Mouse (Mus musculus): ENCODE measurements around the gene Mad2l1bp. TPM values are rescaled to one million over a fixed set of nuclear protein-coding genes. Genes with fewer than 3 reads are reported as not detected.

The Mad2l1bp gene
- 7.1 and 10.6 TPM in 2 replicates for total RNA-seq (2017)

DNA sequence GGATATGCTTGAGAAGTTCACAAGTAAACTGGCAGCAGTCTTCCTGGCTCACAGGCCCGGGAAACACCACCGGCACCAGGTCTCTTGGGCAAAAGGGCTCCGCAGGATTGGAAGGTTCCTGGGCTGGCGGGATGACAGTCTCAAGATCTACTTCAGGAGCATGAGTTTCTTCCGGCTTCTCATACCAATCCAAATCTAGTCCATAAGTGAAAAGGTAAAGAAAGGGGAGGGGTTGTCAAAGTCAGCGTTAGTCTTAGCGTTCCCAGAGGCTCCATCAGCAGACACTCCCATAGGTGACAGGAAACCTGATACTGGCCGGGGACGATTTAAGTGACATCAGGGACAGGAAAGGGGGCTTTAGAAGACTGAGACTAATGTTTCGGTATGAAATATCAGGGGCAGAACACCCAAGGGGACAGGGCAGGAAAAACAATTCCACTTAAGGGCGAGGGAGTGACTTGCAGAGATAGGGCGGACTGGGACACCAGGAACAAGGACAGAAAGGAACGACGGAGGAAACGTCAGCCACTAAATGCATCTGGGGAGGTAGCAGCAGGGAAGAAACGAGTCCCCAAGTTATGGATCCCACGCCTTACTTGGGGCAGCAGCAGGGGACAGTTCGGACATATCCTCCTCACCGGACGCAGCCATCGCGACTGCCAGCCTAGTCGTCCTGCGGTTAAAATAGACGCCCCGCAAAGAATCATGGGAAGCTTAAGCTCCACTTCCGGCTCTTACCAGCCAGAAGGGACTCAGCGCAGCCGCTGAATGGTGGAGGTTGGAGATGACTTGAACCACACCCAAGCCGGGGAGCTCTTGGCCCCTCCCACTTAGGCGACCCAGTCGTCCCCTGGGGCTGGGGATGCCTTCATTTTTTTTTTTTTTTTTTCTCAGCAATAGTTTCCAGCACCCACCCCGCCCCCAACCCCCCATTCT lies at the start of gene Mad2l1bp:
Gene Mad2l1bp, minus strand, starts transcription at position 707 of the 936 bp plus-strand sequence.
- ATAC-seq (ENCODE audit: extremely low read depth, insufficient number of reproducible peaks, low FRiP score, poor library complexity, severe bottlenecking) = peak; percentile 98

- ATAC-seq (ENCODE audit: extremely low read depth, insufficient number of reproducible peaks, low FRiP score, poor library complexity, severe bottlenecking) = no peak
Observed at GRCm38 (mm10) chr17:46203078-46203477, 49.7 kb upstream of the Mad2l1bp start.

DNA sequence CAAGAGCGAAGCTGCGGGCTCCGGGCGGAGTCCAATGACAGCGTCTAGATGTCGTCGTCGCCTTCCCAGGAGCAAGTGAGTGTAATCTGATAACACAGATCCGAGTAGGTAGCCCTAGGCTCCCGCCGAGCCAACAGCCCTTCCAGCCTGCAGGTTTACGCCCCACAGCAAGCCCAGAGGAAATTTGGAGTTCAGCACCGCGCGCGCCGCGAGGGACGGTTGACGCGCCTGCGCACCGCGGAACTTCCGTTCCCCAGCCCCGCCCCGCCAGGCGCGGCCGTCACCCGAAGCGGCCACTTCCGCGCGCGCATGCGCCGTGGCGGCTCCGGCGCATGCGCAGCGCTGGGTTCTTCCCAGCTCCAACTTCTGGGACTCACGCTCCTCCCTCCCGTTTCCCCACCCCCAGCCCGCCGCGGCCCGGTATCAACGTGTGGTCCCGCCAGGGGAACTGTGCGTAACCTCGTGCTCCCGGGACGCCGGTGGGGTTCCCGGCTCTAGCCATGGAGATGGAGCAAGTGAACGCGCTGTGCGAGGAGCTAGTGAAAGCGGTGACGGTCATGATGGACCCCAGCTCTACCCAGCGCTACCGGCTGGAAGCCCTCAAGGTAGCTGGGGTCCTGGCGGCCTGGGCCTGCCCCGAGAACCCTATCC lies 49.2 kb upstream of the Mad2l1bp start, which contains the start of the genes Polh and Xpo5:
Gene Polh, minus strand, starts transcription at position 225 of the 651 bp plus-strand sequence.
Gene Xpo5, plus strand, starts transcription at position 362 of the 651 bp plus-strand sequence.
- peak; percentile 82 for ATAC-seq (ENCODE audit: extremely low read depth, insufficient number of reproducible peaks, low FRiP score, poor library complexity, severe bottlenecking)

GRCm38 (mm10) chr17:46201151-46201550 lies 47.8 kb upstream of the Mad2l1bp start:
- ATAC-seq (ENCODE audit: extremely low read depth, insufficient number of reproducible peaks, low FRiP score, poor library complexity, severe bottlenecking) = no peak

GRCm38 (mm10) chr17:46188829-46189228 lies 35.5 kb upstream of the Mad2l1bp start:
- ATAC-seq (ENCODE audit: extremely low read depth, insufficient number of reproducible peaks, low FRiP score, poor library complexity, severe bottlenecking) = no peak

GRCm38 (mm10) chr17:46182273-46182672 lies 28.9 kb upstream of the Mad2l1bp start:
- ATAC-seq (ENCODE audit: extremely low read depth, insufficient number of reproducible peaks, low FRiP score, poor library complexity, severe bottlenecking) = no peak

DNA sequence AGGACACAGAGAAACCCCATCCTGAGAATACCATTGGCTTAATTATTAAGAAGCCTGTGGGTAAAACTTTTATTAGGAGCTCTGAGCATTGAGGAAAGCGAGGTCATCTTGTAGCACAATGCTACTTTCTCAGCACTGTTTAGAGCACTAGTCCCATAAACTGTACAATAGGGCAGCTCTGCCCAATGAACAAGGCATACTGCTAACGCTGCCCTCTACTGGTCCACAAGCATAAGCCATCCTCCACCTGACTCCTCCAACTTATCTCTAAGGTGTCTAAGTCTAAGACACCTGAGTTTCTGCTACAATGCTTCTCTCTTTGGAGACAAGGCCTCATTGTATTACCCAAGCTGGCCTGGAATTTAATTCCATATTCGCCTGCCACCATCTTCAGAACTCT lies 17.2 kb upstream of the Mad2l1bp start:
- peak; percentile 59; the same call in 1 of the 2 replicates for ATAC-seq (ENCODE audit: extremely low read depth, insufficient number of reproducible peaks, low FRiP score, poor library complexity, severe bottlenecking)

DNA sequence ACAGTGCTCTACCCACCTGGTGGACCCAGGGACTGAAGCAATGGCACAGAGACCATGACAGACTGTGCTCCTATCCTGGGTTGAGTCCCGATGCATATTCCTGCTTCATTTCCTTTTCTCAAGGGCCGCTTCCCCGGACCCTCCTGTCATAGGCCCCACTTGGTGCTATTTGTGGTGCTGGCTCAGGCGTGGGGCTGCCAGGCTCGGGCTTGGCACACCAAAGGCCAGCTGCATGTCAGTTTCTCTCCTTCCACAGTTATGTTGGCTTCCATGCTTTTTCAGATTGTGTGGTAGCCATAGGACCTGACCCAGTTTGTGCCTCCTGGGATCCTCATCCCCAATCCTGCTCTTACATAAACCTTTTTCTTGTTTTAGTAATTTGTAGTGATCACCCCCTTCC lies 15.4 kb upstream of the Mad2l1bp start:
- ATAC-seq (ENCODE audit: extremely low read depth, insufficient number of reproducible peaks, low FRiP score, poor library complexity, severe bottlenecking) = no peak

GRCm38 (mm10) chr17:46168318-46168717 lies 15.0 kb upstream of the Mad2l1bp start:
- ATAC-seq (ENCODE audit: extremely low read depth, insufficient number of reproducible peaks, low FRiP score, poor library complexity, severe bottlenecking) = no peak

DNA sequence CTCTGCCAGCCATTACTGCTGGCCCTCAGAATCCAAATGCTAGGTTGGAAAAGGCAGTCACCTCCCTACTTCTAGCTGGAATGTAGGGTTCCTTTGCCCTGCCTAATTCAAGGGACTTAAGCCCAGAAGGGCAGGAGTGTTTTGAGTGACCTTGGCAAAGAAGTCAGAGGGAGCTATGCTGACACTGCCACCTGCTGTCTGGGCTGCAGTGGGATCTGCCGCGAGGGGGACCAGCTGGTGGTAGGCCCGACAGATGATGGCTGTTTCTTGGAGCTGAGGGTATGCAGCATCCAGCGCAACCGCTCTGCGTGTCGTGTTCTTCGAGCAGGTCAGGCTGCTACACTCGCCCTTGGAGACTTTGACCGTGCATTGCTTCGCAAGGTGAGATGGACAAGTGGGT lies 13.7 kb upstream of the Mad2l1bp start:
- no peak for ATAC-seq (ENCODE audit: extremely low read depth, insufficient number of reproducible peaks, low FRiP score, poor library complexity, severe bottlenecking)

GRCm38 (mm10) chr17:46166270-46166669 lies 12.9 kb upstream of the Mad2l1bp start:
- ATAC-seq (ENCODE audit: extremely low read depth, insufficient number of reproducible peaks, low FRiP score, poor library complexity, severe bottlenecking) = no peak

DNA sequence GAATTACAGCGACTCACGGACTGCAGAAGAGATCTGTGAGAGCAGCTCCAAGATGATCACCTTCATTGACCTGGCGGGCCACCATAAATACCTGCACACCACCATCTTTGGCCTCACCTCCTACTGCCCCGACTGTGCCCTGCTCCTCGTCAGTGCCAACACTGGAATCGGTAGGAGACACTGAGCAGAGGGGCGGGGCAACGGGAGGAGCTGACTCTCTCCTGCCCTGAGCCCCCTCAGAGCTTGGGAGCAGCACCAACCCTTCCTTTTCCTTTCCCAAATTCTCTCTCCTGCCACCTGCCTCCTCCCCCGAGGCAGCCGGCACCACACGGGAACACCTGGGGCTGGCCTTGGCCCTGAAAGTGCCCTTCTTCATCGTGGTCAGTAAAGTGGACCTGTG lies 12.1 kb upstream of the Mad2l1bp start:
- ATAC-seq (ENCODE audit: extremely low read depth, insufficient number of reproducible peaks, low FRiP score, poor library complexity, severe bottlenecking) = no peak

- no peak for ATAC-seq (ENCODE audit: extremely low read depth, insufficient number of reproducible peaks, low FRiP score, poor library complexity, severe bottlenecking)
Observed at GRCm38 (mm10) chr17:46164791-46165190, 11.4 kb upstream of the Mad2l1bp start.

- no peak for ATAC-seq (ENCODE audit: extremely low read depth, insufficient number of reproducible peaks, low FRiP score, poor library complexity, severe bottlenecking)
Observed at GRCm38 (mm10) chr17:46164301-46164700, 10.9 kb upstream of the Mad2l1bp start.

GRCm38 (mm10) chr17:46162951-46163421 lies 9.6 kb upstream of the Mad2l1bp start:
- peak; percentile 20; the same call in 1 of the 2 replicates for ATAC-seq (ENCODE audit: extremely low read depth, insufficient number of reproducible peaks, low FRiP score, poor library complexity, severe bottlenecking)

- no peak for ATAC-seq (ENCODE audit: extremely low read depth, insufficient number of reproducible peaks, low FRiP score, poor library complexity, severe bottlenecking)
Observed at GRCm38 (mm10) chr17:46162551-46162950, 9.2 kb upstream of the Mad2l1bp start.

- ATAC-seq (ENCODE audit: extremely low read depth, insufficient number of reproducible peaks, low FRiP score, poor library complexity, severe bottlenecking) = no peak
Observed at GRCm38 (mm10) chr17:46161710-46162109, 8.4 kb upstream of the Mad2l1bp start.

DNA sequence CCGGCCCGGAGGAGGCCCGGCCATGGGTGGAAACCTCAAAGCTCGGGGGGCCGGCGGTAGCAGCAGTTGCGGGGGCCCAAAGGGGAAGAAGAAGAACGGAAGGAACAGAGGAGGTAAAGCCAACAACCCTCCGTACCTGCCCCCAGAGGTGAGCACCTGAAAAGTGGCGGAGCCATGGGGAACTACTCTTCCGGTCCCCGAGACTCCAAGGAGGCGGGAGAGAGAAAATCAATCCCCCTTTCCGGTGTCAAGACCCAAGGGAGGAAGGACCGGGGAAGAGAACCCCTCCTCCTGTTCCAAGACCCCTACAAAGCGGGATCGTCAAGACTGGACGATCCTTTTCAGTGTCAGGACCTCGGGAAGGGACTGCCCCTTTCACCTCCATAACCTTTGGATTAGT lies 7.8 kb upstream of the Mad2l1bp start:
- ATAC-seq (ENCODE audit: extremely low read depth, insufficient number of reproducible peaks, low FRiP score, poor library complexity, severe bottlenecking) = no peak

GRCm38 (mm10) chr17:46160686-46161085 lies 7.3 kb upstream of the Mad2l1bp start, which contains the start of gene Gtpbp2:
Gene Gtpbp2, plus strand, starts transcription at chr17:46161032.
- ATAC-seq (ENCODE audit: extremely low read depth, insufficient number of reproducible peaks, low FRiP score, poor library complexity, severe bottlenecking) = peak; percentile 92

Data from neutrophil, adult 5-6 weeks (primary cell).